Mouse (Mus musculus) bone marrow macrophage, adult 2 months (primary cell): Measurements from ENCODE around the gene Tbccd1.

Source experiments
- CTCF ChIP-seq: IDR thresholded peaks from 2 replicates; pipeline ENCODE4 v1.5.1; 2012; ENCODE audit warnings: low read depth, mild to moderate bottlenecking, low read length, moderate library complexity
- POLR2A ChIP-seq: IDR thresholded peaks from 2 replicates; pipeline ENCODE4 v1.6.1; 2012; ENCODE audit warnings: mild to moderate bottlenecking, low read depth, low read length, borderline replicate concordance

GRCm38 (mm10) chr16:22802786-22803185 lies 54.7 kb downstream of the Tbccd1 start:
- no peak for TF ChIP-seq CTCF
- no peak for TF ChIP-seq POLR2A
